Mouse (Mus musculus) brain, adult 2 months (tissue): ENCODE measurements around the gene Uchl4.
"Not testable (repeated sequence)": the region's sequence is repeated elsewhere in the genome, so short reads cannot be mapped to it uniquely, and the experiment has no call there.

Source experiments
- DNase-seq: peaks from one replicate; pipeline ENCODE4 v3.0.0; 2011; ENCODE audit warnings: low read depth, low spot score

Uchl4 gene

DNA sequence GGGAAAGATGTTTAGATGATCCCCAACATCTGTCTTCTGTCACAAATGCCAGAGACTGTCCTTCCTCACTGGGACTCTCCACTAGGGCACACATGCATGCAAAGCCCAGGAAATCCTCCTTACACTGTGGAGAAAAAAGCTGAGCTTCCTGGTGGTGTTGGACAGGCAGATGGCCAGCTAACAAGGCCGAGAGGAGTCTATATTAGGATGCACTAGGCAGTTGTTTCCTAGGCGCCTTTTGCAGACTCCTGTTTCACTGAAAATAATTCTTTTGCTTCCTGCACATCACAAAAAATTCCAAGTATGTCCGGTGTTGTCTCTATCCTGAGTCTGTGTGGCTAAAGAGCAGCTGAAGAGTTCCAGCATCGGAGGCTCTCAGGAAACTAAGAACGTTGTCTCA is 3.8 kb upstream of the Uchl4 start:
- peak; percentile 30 for DNase-seq

DNA sequence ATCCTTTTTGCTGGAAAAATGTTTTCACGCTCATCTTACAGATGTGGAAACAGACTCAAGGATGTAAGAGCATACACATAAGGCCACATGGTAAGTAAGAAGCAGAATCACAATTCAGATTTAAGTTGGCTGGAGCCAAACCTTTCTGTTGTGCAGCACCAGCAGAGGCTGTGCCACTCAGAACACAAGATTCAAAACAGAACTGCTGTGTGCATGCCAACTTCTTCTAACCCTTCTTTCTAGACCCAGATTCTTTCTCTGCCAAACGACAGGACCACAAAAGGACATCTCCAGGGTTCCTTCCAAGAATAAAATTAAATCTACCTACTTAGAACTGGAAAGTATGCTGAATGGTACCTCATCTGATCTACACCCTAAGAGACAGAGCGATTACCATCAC is 3.3 kb upstream of the Uchl4 start:
- peak; percentile 67 for DNase-seq

DNA sequence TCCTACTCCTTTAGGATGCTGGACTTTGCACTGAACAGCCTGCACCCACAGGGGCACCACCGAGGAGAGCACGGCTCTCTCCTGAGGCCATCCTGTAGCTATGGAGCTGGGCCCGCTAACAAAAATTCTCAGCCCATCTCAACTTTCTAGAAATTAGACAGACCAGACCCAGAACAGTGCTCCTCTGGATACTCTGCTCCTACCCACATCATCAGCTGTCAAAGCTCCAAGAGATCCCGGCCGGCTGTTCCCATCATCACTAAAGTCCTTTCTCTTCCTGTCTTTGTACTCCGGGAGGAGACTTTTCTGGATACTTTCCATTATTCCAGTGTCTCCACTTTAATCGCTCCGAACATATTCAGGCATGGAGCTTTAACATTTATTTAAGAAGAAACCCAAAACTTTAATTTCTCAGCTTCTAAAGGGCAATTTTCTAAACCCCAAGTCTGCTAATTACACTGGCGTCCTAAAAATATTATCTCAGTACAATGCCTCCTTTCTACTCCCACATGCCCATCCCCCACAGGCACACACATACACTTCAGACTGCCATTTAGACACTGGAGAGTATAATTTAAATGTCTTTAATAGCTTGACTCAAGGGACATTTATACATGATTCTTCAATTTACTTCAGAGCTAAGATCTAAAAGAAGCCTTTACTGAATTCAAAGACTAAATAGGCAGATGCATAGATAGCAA is 2.6 kb upstream of the Uchl4 start:
- peak; percentile 84 for DNase-seq

DNA sequence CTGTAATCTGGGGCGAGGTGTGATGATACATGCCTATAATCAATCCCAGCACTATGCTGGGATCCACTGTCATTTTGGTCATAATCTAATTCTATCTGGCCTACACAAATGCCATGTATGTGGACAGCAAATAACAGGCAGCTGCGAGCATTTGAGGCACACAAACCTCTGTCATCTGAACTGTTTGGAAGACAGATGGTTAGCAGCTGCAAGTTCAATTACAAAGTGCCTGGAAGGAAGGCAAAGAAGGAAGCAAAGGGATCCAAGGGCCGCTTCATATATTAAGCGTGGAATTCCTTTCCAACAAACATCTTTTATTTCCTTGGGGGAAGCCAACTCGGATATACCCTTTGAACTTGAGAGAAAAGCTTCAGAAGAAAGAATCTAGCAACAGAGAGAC is 1.3 kb upstream of the Uchl4 start:
- no peak for DNase-seq

DNA sequence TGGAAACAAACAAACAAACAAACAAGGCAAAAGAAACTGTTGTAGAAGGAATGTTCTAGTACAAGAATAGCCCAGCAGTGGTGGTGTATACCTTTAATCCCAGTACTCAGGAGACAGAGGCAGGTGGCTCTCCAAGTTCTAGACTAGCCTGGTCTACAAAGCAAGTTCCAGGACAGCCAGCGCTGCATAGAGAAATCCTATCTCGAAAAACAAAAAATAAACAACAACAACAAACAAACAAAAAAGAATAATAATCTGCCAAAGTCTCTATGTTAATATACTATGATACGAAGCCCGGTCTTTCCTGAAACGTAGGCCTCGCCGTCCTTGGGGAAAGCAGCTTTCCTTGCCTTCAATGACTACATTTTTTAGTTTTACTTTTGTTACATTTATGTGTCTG is 1.1 kb downstream of the Uchl4 start:
- no peak for DNase-seq

DNA sequence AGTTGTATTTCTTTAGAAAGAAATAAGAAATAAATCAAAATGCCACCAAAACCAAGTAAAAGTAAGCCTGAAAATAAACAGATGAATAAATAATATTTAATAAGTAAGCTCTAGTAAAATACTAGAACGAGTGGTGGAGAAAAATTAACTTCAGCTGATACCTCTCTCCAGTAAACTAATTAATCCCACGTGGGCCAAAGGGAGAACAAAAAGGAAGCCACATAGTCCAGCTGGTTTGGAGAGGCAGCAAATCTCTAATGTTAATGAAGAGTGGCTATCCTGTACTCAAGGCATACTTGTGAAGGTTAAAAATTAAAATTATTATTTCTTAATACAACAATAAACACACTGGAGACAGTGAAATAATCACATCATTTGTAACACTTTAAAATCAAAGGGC is 5.1 kb downstream of the Uchl4 start:
- no peak for DNase-seq

DNA sequence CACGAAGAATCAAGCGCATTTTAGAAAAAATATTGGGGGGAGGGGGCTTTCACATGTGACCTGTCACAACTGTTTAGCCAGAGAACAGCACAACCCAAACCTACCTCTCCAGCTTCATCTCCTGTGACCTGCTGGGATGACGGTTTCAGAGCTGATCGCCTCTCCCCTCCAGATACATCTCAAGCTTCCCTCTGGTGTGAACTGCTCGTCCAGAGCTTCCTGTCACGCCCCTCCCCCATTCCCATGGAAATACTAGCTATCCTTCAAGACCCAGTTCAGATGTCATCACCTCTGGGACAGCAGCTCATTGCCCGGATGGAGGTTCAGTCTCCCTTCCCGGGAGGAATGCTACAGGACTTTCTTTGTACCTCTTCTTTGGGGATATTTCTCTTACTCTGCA is 5.7 kb downstream of the Uchl4 start:
- DNase-seq: no peak

DNA sequence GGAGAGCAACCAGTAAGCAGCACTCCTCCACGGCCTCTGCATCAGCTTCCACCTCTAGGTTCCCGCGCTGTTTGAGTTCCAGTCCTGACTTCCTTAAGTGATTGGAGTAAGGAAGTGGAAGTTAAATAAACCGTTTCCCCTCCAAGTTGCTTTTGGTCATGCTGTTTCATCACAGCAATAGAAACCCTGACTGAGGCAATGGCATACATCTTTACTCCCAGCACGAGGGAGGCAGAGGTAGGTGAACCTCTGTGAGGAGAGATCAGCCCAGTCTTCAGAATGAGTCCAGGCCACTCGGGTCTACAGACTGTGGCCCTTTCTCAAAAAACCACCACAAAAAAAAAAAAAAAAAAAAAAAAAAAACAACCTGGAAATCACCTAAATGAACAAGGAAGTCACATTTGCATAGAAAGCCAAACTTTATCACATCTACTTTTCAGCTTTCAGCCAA is 7.4 kb downstream of the Uchl4 start:
- DNase-seq: no peak

DNA sequence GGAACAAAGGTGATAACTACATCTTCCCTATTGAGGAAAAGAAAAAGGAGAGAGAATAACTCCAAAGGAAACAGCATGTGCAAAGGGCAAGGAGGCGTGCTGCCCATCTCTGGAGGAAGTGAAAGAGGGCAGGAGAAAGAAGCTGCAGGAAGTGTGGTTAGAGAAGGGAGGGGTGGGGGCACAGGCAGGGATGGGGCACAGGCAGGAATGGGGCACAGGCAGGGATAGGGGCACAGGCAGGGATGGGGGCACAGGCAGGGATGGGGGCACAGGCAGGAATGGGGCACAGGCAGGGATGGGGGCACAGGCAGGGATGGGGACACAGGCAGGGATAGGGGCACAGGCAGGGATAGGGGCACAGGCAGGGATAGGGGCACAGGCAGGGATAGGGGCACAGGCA is 14.4 kb downstream of the Uchl4 start:
- no peak for DNase-seq

DNA sequence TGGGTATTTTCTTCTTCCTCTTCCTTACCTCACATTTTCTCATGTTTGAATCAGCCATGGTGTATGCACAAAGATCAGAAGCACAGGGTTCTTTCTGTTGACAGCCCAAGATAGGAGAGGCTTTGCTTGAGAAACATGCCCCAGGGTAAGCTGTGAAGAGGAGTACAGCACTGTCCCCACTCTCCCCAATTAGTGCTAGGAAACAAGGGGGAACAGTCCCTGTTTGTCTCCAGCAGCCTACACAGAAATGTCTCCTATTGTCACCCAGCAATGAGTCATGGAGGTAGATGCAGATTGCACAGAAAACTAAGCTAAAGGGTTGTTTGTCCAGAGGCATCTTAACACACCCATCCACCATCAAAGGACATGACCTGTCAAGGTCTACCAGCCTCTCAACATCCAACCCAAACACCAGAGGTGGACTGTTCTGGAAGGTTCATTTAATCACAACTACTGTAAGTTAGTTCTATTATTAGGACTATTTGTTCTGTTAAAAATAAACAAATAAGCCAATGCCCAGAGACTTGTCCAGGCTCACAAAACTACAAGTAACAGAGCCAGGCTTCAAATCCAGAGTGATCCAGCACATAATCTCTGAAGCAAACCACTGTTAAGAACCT is 15.2 kb downstream of the Uchl4 start:
- DNase-seq: peak; percentile 60

DNA sequence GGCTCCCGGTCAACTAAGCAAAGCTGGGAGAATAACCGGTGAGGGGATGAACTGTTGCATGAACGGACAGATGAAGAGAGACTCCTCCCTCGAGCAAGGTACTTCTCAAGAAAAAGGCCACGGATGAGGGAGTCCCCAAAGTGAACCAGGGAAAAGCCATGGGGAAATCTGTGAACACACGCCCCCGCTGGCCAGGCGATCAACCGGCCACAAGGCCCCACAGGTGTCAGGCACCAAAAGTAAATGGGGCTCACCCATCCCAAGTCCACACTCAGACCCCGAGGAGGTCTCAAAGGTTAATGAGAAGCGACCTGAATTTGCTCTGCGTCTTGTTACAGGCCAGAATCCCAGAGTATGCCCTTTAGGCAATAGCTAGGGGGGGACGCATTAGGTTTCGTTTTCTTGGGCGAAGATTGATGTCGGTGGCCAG is 17.6 kb downstream of the Uchl4 start:
- DNase-seq: peak; percentile 29

DNA sequence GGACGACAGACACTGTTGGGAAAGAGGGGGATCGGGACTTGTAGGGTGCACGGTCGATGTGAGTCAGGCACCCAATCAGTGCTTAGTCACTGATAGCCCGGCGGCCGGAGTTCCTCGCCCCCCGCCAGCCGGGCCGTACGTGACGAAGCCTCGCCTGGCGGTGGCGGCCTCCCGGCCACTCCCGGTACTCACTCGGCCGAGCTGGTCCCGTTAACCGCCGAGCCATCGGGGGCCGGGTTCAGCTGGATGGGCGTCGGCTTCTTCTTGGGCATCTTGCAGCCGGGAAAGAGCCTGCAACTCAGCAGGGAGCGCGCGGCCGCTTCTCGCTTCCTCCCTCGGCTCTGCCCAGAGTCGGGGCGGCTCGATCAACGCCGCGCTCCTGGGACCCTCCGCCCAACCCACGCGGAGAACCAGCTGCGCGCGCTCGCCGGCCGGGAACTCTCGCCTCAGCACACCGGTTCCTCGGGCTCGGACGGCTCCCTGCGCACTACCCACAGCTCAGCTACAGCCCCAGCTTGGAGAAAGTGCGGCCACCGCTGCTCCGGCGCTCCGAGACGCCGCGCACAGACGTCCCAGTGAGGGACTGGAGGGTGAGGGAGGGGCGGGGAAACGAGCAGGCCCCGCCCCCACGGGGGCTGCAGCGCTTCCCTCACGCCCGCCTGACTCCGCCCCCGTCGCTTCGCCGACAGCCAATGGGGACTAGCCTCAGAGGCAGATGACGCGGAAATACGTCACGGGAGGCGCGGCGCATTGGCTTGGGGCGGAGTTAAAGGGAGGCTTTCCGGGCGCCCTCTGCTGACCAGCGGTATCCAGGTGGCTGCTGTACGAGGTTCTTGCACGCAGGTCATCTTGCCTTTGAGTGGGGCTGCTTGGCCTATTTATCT is 18.3 kb downstream of the Uchl4 start, which contains the start of gene Map2k1:
Gene Map2k1, minus strand, starts transcription at position 611 of the 884 bp plus-strand sequence.
- peak; percentile 100 for DNase-seq

DNA sequence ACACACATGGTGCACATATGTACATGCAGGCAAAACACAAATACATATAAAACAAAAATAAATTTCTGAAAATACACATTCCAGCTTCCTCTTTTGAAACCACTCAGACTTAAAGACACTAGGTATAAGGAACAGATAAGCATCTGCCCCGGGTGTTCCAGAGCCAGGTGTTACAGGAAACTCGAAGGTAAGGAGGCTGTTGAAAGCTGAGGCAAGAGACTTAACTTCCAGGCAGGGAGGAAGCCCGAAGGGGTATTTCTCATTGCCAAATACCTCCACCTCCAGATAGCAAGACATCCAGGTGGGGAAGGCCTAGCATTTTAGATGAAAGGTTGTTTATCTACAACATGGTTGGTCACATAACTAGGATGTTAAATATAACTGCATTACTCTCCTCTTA is 20.4 kb downstream of the Uchl4 start:
- DNase-seq: no peak

DNA sequence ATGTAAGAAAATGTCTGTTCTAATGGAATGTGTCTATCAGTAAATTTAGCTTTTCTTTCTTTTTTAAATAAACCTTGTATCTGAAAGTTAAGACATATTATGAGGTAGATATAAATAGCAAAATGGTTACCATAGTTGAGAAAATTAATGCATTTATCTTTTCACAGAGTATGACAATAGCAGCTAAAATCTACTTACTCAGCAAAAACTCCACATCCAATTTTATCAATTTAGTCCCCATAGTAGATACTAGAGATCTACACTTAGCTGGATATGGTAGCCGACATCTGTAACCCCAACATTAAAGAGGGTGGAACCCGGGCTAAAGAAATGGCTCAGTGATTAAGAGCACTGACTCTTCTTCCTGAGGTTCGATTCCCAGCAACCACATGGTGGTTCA is 21.2 kb downstream of the Uchl4 start:
- no peak for DNase-seq

DNA sequence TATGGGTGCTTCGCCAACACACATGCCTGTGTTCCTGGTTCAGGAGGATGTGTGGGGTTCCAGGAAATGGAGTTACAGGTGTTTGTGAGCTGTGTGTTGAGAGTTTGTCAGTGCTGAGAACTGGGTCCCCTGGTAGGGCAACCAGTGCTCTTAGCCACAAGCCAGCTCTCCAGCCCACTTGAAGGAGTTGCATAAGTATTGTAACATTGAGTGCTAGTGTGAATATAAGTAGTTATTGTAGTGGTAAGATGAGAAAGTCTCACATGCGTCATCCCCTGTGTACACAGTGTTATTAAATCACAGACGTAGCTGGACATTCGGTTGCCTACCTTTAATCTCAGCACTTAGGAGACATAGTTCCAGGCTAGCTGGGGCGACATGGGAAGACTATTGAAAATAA is 24.9 kb downstream of the Uchl4 start:
- no peak for DNase-seq

DNA sequence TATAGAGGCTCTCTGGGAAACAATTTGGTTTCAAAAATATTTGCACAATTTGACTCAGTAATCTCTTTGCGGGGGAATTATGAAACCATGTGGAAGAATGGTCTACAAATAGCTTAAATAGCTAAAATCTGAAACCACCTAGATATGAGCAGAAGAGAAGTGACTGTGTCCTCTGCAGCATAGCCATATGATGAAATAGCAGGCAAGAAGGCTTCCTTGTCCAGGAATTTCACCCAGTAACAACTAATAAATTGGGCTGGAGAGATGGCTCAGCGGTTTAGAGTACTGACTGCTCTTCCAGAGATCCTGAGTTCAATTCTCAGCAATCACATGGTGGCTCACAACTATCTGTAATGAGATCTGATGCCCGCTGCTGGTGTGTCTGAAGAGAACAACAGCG is 26.0 kb downstream of the Uchl4 start:
- peak; percentile 42 for DNase-seq

DNA sequence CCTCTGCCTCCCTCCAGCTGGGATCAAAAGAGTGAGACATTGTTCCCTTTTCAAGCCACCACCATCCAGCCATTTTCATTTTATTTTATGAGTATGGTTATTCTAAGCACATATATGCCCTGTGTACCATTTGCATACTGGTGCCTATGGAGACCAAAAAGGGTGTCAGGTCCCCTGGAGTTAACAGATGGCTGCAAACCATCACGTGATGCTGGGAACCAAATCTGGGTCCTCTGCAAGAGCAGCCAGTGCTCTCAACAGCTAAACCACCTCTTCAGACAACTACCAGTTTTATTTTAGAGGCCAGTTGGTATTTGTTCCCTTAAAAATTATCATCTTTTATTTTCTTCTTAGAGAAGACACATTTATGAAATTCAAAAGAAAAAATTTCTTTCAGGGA is 29.8 kb downstream of the Uchl4 start:
- peak; percentile 43 for DNase-seq

DNA sequence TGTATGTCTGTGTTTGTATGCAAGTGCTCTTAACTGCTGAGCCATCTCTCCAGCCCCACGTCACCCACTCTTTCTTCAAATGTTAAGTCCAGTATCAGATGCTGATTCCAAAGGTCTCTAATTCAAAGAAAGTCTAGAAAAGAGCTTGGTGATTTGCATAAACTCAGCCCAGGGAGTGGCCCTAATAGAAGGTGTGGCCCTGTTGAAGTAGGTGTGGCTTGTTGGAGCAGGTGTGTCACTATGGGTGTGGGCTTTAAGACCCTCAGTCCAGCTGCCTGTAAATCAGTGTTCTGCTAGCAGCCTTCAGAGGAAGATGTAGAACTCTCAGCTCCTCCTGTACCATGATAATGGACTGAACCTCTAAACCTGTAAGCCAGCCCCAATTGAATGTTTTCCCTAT is 32.2 kb downstream of the Uchl4 start:
- no peak for DNase-seq

DNA sequence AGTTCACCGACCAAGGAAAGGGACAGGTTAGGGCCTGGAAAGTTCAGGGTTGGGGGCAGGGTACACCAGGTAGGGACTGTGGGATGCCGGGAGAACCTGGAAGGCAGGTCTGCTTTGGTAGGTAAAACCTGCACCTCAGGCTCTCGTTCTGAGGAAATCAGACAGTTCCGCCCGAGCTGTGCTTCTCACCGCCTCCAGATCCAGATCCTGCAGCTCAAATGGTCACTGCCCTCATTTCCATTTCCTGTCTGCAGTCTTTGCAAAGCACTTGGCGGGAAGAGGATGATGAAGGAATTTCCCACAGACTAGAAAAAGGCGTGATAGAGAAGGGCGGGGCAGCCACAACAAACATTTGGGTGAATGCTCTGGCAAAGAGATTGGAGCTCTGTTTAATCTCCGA is 33.2 kb downstream of the Uchl4 start:
- DNase-seq: no peak

DNA sequence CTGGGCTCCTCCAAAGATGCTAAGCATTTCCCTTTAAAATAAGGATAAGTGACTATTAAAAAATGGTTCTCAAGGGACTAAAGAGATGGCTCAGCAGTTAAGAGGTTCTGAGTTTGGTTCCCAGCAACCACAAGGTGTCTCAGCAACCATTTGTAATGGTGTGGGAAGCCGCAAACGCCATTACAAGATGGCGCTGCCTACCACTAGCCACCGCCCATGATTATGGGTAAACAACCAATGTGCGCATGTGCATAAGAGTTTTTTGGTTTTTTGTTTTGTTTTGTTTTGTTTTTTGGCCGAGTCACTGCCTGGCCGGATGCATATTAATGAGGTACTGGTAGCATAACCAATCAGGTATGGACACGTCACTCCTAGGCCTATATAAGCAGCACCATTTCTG is 33.8 kb downstream of the Uchl4 start:
- DNase-seq: not testable (repeated sequence)

DNA sequence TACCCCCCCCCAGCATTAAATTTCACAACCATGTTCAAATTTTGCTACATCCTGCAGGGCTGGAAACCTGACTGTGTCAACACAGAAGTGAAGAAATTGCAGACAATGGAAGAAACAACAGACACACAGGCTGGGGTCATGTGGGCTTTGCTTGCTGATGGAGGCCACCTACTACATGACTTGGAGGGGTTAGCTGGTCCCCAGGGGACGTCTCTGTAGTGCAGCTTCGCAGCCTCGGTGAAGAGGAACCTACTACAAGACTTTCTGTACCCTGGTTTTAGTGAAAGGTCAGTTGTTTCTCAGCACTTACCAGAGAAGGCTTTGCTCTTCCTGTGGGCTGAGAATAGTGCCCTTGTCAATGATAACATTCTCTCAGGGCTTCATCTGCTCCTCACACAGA is 36.2 kb downstream of the Uchl4 start:
- no peak for DNase-seq

DNA sequence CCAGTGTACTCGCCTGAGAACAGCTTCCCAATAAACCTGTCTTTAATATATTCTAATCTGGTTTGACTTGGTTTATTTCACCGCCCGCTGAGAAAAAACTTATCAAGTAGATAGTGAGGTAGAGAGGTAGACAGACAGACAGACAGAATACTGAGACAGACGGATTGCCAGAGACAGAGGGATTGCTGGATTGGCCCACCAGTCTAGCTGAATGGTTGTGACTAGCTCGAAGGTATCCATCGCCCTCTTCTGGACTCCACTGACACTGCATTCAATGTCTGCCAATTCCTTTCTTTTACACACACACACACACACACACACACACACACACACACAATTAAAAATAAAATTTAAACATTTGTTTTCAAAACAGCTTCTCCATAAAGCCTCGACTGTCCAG is 37.6 kb downstream of the Uchl4 start:
- peak; percentile 82 for DNase-seq

DNA sequence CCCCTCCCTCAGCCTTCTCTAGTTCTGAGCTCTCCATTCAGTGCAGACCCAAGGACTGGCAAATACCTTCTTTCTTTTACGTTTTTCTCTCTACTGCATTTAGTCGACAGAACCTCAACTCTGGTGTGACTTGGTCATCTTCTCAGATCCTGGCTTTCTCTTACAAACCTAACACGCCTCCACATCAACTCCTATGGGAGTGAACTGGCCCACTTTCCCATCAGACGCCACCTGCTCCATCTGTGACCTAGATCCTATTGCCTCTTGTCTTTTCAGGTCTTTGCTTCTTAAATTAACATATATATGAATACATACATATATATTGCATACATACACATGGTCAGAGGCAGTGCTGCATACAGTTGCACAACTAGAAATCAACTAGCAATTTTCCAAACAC is 38.8 kb downstream of the Uchl4 start:
- peak; percentile 74 for DNase-seq
